Mouse (Mus musculus): ENCODE measurements at regions not wholly inside any gene's neighbourhood (a gene's known extent, or its start where the extent isn't known, plus 50 kb on each side); places are given as distances from the start of the nearest gene placed in this dataset.

DNA sequence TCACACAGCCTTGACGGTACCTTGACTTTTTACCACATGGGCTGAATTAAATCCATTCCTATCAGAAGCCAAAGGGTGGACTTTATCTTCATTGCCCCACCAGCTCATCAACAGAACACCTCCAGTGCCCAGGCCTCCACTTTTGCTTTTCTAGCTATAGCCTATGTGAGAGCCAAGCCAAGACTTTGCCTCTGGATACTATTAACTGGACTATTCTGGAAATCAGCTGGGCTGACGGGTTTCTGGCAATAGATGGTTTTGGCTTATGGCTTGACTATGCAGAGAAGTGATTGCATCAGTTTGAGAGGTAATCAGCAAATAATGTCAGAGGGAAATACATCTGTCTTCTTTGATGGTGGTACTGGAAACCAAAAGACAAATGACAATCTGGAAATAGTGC is 130.8 kb upstream of the Thbs1 start:
- Histone ChIP-seq H3K36me3 (ENCODE audit: control insufficient read depth, insufficient read depth, low read length) (no peaks in the 10 kb centered on the region), H3K27me3 (ENCODE audit: control insufficient read depth, insufficient read depth, low read length) (no peaks in the 10 kb centered on the region), H3K4me3 (ENCODE audit: extremely low read depth, insufficient read depth, insufficient read length) (no peak overlapping the region), H3K4me1 (ENCODE audit: control insufficient read depth, insufficient read depth, insufficient read length) (no peaks in the 10 kb centered on the region), H3K27ac (ENCODE audit: insufficient read depth, low read length) (no peak overlapping the region)
- TF ChIP-seq POLR2A (IDR thresholded peaks at IDR 0.05; ENCODE audit: low read depth, low read length) (no peak), CTCF (IDR thresholded peaks at IDR 0.05; ENCODE audit: extremely low read depth, insufficient read depth, insufficient read length, insufficient replicate concordance) (no peak)
- 87% methylated on average over 2 of the region's 2 CpGs for WGBS
- DNase-seq (ENCODE audit: low read depth in 1 of 2, low spot score in 2 of 2): no peak

DNA sequence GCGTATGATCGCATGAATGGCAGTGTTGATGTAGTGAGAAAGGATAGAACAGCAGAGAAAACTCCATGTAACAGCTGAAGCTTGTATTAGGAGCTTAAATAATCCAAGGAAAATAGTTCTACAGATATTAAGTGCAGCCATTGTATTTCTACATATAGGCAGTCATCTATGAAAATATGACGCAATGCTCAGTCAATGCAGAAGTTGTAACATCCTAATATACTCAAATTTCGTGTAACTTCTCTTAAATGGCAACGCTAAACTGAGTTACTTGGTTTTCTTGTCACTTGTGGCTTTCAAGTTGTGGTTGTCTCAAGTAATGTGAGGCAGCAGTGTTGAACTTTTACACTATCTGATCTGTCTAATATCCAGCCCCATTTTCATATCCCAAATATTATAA is 127.1 kb upstream of the Thbs1 start:
- WGBS: 76% methylated on average over 5 of the region's 5 CpGs

DNA sequence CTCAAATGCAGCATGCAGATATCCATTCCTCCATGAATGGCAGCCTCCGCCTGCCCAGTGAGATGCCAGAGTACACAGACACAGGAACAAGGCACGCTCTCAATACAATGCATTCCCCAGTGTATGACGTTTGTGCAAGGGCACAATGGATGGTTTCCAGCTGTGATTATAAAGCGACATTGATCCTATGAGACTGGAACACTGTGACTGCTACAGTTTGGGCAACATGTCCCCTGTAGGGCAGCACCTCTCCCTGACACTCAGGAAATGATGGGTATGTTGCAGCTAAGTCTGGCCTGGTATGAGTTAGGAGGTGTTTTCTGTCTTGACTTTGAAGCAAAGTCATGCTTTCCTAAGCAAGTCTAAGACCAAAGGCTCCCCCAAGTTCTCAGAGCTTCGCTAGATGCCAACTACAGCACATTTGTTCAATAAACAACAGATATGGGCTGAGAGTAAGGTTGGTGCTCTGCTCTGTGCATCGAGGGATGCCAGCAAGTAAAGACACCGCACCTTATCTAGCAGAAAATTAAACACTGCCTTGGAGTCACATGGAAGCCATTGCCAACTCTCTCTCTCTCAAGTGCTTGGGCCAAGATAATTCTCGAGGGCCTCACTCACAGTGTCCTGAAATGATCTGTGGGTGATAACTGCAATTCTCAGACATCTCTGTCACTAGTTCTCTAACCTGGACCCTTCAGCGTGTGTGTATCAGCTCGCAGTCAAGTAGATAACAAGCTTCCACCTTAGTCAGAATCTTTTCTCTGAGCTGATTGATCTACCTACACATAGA is 124.1 kb upstream of the Thbs1 start:
- Histone ChIP-seq H3K4me1 (ENCODE audit: control insufficient read depth, insufficient read depth, insufficient read length) (no peaks in the 10 kb centered on the region), H3K4me3 (ENCODE audit: extremely low read depth, insufficient read depth, insufficient read length) (no peak overlapping the region), H3K36me3 (ENCODE audit: control insufficient read depth, insufficient read depth, low read length) (no peaks in the 10 kb centered on the region), H3K27me3 (ENCODE audit: control insufficient read depth, insufficient read depth, low read length) (no peaks in the 10 kb centered on the region), H3K27ac (ENCODE audit: insufficient read depth, low read length) (no peak overlapping the region)
- no peak for DNase-seq (ENCODE audit: low read depth in 1 of 2, low spot score in 2 of 2)
- 84% methylated on average over 10 of the region's 10 CpGs for WGBS
- TF ChIP-seq POLR2A (IDR thresholded peaks at IDR 0.05; ENCODE audit: low read depth, low read length): no peak
- TF ChIP-seq CTCF (IDR thresholded peaks at IDR 0.05; ENCODE audit: extremely low read depth, insufficient read depth, insufficient read length, insufficient replicate concordance): no peak

More for the DNA sequence above, 127.1 kb upstream of the Thbs1 start:
- no peaks in the 10 kb centered on the region for H3K4me1 ChIP-seq (ENCODE audit: control insufficient read depth, insufficient read depth, insufficient read length)
- no peaks in the 10 kb centered on the region for H3K36me3 ChIP-seq (ENCODE audit: control insufficient read depth, insufficient read depth, low read length)
- TF ChIP-seq CTCF (IDR thresholded peaks at IDR 0.05; ENCODE audit: extremely low read depth, insufficient read depth, insufficient read length, insufficient replicate concordance) (no peak), POLR2A (IDR thresholded peaks at IDR 0.05; ENCODE audit: low read depth, low read length) (no peak)
- H3K27ac ChIP-seq (ENCODE audit: insufficient read depth, low read length): no peak overlapping the region
- H3K27me3 ChIP-seq (ENCODE audit: control insufficient read depth, insufficient read depth, low read length): no peaks in the 10 kb centered on the region
- H3K4me3 ChIP-seq (ENCODE audit: extremely low read depth, insufficient read depth, insufficient read length): no peak overlapping the region
- no peak for DNase-seq (ENCODE audit: low read depth in 1 of 2, low spot score in 2 of 2)

DNA sequence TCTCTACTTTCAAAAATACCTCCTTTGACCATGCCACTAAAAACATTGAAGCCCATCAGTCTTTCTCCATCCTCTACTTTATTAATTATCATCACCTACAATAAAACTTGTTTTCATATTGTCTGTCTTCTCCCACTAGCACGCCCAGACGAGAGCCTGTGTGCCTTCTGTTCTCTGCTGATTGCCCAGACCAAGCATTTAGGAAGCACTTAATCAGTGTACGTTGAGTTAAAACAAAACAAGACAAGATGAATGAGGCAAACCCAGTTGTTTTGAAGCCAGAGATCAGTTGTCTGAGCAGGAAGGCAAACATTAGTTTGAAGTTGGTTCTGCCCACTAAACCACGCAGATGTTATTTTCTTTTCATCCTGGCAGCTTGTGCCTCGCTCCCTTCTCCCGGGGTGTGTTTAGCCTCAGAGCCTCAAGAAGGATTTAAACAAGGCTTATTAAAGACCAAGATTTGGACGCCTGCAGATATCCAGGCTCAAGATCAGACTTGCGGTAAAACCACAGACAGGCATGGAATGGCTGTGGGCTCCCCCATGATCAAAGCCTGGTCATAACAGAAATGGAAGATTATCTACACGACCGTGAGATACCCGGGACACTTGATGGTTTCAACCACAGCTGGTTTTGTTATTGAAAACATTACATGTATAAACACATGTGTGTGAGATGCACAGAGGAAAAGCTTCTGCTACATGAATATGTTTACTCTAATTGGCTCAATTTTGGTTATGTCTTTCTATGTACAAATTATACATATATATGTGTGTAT is 123.1 kb upstream of the Thbs1 start:
- Histone ChIP-seq H3K4me3 (ENCODE audit: extremely low read depth, insufficient read depth, insufficient read length) (no peak overlapping the region), H3K27ac (ENCODE audit: insufficient read depth, low read length) (no peak overlapping the region), H3K4me1 (ENCODE audit: control insufficient read depth, insufficient read depth, insufficient read length) (no peaks in the 10 kb centered on the region), H3K36me3 (ENCODE audit: control insufficient read depth, insufficient read depth, low read length) (no peaks in the 10 kb centered on the region), H3K27me3 (ENCODE audit: control insufficient read depth, insufficient read depth, low read length) (no peaks in the 10 kb centered on the region)
- TF ChIP-seq CTCF (IDR thresholded peaks at IDR 0.05; ENCODE audit: extremely low read depth, insufficient read depth, insufficient read length, insufficient replicate concordance) (no peak), POLR2A (IDR thresholded peaks at IDR 0.05; ENCODE audit: low read depth, low read length) (no peak)
- WGBS: 51% methylated on average over 11 of the region's 11 CpGs
- no peak for DNase-seq (ENCODE audit: low read depth in 1 of 2, low spot score in 2 of 2)

DNA sequence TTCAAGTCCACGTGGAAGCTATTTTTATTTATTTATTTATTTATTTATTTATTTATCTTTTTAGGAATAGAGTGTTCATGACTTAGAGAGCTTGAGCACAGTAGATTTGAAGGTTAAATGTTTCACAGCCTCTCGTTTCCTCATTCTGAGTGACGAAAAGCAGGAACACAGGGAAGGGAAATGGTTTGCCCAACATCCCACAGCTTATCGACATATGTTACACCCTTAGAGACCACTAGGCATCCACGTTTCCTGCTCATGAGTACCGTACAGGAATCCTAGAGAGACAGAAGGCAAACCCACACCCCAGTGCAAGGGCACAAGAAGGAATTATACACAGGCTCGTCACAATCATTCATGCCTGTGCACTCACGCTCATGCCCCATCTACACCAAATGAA is 122.5 kb upstream of the Thbs1 start:
- 49% methylated on average over 8 of the region's 8 CpGs for WGBS
- TF ChIP-seq CTCF (IDR thresholded peaks at IDR 0.05; ENCODE audit: extremely low read depth, insufficient read depth, insufficient read length, insufficient replicate concordance) (no peak), POLR2A (IDR thresholded peaks at IDR 0.05; ENCODE audit: low read depth, low read length) (no peak)
- no peaks in the 10 kb centered on the region for H3K36me3 ChIP-seq (ENCODE audit: control insufficient read depth, insufficient read depth, low read length)

DNA sequence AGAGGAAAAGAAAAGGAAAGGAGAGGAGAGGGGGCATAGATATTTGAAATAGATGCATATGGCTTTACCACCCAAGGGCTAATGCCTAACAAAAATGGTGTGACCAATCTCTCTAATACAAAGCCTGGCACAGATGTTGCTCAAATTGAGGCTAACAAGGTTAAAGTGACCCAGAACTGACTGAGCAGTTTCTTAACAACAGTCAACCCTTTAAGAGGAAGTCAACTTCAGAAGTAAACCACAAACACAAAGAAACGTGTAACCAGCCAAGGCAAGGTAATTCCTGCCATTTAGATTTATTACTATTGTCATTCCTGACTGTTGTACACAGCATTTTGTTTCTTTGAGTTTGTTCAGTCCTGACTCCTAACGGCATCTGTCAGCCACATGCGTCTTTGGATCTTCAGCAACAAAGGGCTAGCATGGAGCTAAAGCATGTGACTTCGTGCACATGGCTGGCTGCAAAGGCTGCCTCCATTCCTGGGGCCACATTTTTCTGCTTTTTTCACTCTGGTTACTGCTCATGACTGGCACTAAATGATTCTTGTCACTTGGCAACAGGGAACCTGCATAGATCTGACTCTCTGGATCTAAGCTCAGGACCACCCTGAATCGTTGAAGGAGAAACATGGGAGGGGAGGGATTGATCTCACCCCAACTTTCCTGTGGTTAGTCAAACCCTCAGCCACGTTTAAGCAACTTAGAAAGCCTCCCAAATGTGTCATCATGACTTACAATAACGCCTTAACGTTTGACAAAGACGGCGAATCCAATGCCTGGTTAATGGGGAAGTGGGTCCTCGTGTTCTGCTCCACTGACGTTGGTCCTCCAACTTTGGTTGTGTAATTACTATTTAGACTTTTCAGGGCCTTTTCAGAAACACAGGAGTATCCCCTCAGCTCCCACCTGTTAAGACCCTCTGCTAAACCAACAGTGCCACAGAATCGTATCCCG is 115.3 kb upstream of the Thbs1 start:
- Histone ChIP-seq H3K4me1 (ENCODE audit: control insufficient read depth, insufficient read depth, insufficient read length) (no peaks in the 10 kb centered on the region; the same call in 1 of the 2 replicates), H3K4me3 (ENCODE audit: extremely low read depth, insufficient read depth, insufficient read length) (no peak overlapping the region), H3K27me3 (ENCODE audit: control insufficient read depth, insufficient read depth, low read length) (no peaks in the 10 kb centered on the region), H3K36me3 (ENCODE audit: control insufficient read depth, insufficient read depth, low read length) (no peaks in the 10 kb centered on the region), H3K27ac (ENCODE audit: insufficient read depth, low read length) (no peak overlapping the region)
- 31% methylated on average over 14 of the region's 14 CpGs for WGBS
- TF ChIP-seq CTCF (IDR thresholded peaks at IDR 0.05; ENCODE audit: extremely low read depth, insufficient read depth, insufficient read length, insufficient replicate concordance) (no peak), POLR2A (IDR thresholded peaks at IDR 0.05; ENCODE audit: low read depth, low read length) (no peak)
- DNase-seq (ENCODE audit: low read depth in 1 of 2, low spot score in 2 of 2): no peak

More for the DNA sequence above, 122.5 kb upstream of the Thbs1 start:
- H3K4me1 ChIP-seq (ENCODE audit: control insufficient read depth, insufficient read depth, insufficient read length): no peaks in the 10 kb centered on the region
- no peak overlapping the region for H3K4me3 ChIP-seq (ENCODE audit: extremely low read depth, insufficient read depth, insufficient read length)
- no peaks in the 10 kb centered on the region for H3K27me3 ChIP-seq (ENCODE audit: control insufficient read depth, insufficient read depth, low read length)
- DNase-seq (ENCODE audit: low read depth in 1 of 2, low spot score in 2 of 2): no peak
- H3K27ac ChIP-seq (ENCODE audit: insufficient read depth, low read length): no peak overlapping the region

Measured in spleen, adult 2 months (tissue).